Mouse (Mus musculus): ENCODE results near the gene Hspb6.

DNA sequence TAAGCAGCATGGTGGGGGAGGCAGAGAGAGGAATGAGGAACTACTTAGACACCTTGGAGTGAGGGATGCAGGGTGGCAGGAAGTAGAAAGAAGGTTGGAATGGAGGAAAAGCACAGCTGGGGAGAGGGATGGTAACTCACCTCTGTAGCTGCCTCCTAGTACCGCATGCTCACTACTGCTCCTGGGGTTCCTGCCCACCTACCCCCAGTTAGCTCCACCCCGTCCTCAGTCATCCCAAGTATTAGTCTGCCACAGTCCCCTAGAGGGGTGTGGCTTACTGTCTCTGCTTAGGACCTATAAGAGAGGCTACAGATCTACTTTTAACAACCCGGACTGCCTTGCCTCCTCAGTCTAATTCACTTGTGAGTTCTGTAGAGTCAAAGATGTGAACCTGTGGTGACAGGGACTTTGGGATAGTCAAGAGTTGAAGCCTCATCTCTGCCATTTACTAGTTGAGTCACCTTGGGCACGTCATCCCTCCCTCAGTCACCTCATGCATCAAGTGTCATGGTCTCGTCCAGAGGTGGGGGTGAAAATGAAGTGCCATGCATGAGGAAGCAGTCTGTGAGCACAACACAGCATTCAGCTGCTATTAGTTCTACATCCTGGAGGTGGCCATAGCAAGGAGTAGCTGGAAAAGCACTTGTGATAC, 40.9 kb downstream of the Hspb6 start:
- TF ChIP-seq CTCF (IDR thresholded peaks at IDR 0.05), result peak; percentile 37
- TF ChIP-seq EP300 (IDR thresholded peaks at IDR 0.05), result no peak

Measured in lung, postnatal 0 days (tissue).